Mouse (Mus musculus) myocyte (in vitro differentiated cells): ENCODE measurements at regions not wholly inside any gene's neighbourhood (a gene's known extent, or its start where the extent isn't known, plus 50 kb on each side); places are given as distances from the start of the nearest gene placed in this dataset.

Experiments used
- H3K27me3 ChIP-seq: one replicate; pipeline ENCODE4 v1.6.1; 2011; ENCODE audit not compliant: control insufficient read depth, insufficient read depth, insufficient read length
- H3K36me3 ChIP-seq: one replicate; pipeline ENCODE4 v1.6.1; 2011; ENCODE audit not compliant: control insufficient read depth, insufficient read depth
- H3K4me2 ChIP-seq: one replicate; pipeline ENCODE4 v1.6.1; 2011; ENCODE audit warnings: low read depth, control low read depth
- H3K4me3 ChIP-seq: one replicate; pipeline ENCODE4 v1.5.1; 2011; ENCODE audit warnings: mild to moderate bottlenecking, control low read depth, moderate library complexity
- H3K79me2 ChIP-seq: one replicate; pipeline ENCODE4 v1.6.1; 2011; ENCODE audit not compliant: control insufficient read depth, insufficient read depth
- H3ac ChIP-seq: one replicate; pipeline ENCODE4 v1.6.1; 2011; ENCODE audit not compliant: control insufficient read depth, insufficient read length
- CEBPB ChIP-seq: IDR thresholded peaks from 2 replicates; pipeline ENCODE4 v1.6.1; 2011; ENCODE audit warnings: mild to moderate bottlenecking, moderate library complexity; ENCODE audit not compliant: poor library complexity, insufficient read depth, severe bottlenecking
- E2F4 ChIP-seq: IDR thresholded peaks from one replicate; pipeline ENCODE4 v1.6.1; 2011; ENCODE audit warnings: mild to moderate bottlenecking, control low read depth, moderate library complexity; ENCODE audit not compliant: insufficient read depth
- MAX ChIP-seq: IDR thresholded peaks from one replicate; pipeline ENCODE4 v1.6.1; 2011; ENCODE audit warnings: low read depth, mild to moderate bottlenecking, control low read depth
- MYOD1 ChIP-seq, 3 experiments: IDR thresholded peaks; one replicate each; pipeline ENCODE4 v1.6.1; 2011; ENCODE audit warnings: control low read depth in 2 of 3, low read depth in 2 of 3, mild to moderate bottlenecking in 2 of 3, moderate library complexity in 1 of 3; ENCODE audit not compliant: insufficient read length in 2 of 3, control insufficient read depth in 1 of 3
- MYOG ChIP-seq, 3 experiments: IDR thresholded peaks; one replicate each; pipeline ENCODE4 v1.6.1; 2011; ENCODE audit warnings: control low read depth in 2 of 3, low read depth in 2 of 3, mild to moderate bottlenecking in 2 of 3; ENCODE audit not compliant: insufficient read length in 2 of 3, control insufficient read depth in 1 of 3, insufficient read depth in 1 of 3
- POLR2A ChIP-seq: IDR thresholded peaks from one replicate; pipeline ENCODE4 v1.6.1; 2011; ENCODE audit warnings: low read depth, mild to moderate bottlenecking, control low read depth, moderate library complexity; ENCODE audit not compliant: insufficient read length
- POLR2AphosphoS2 ChIP-seq: IDR thresholded peaks from one replicate; pipeline ENCODE4 v1.6.1; 2011; ENCODE audit warnings: low read depth, control low read depth; ENCODE audit not compliant: insufficient read length
- REST ChIP-seq: IDR thresholded peaks from one replicate; pipeline ENCODE4 v1.6.1; 2011; ENCODE audit warnings: mild to moderate bottlenecking, control low read depth, moderate library complexity; ENCODE audit not compliant: insufficient read depth, insufficient read length
- SRF ChIP-seq: IDR thresholded peaks from one replicate; pipeline ENCODE4 v1.6.1; 2011; ENCODE audit warnings: low read depth; ENCODE audit not compliant: control insufficient read depth, insufficient read length
- TCF12 ChIP-seq: IDR thresholded peaks from one replicate; pipeline ENCODE4 v1.6.1; 2011; ENCODE audit warnings: mild to moderate bottlenecking, control low read depth; ENCODE audit not compliant: poor library complexity, insufficient read depth, severe bottlenecking
- TCF3 ChIP-seq: IDR thresholded peaks from one replicate; pipeline ENCODE4 v1.6.1; 2011; ENCODE audit warnings: low read depth, control low read depth; ENCODE audit not compliant: insufficient read length
- USF1 ChIP-seq: IDR thresholded peaks from one replicate; pipeline ENCODE4 v1.6.1; 2011; ENCODE audit warnings: low read depth, mild to moderate bottlenecking, control low read depth, moderate library complexity

GRCm38 (mm10) chr14:68022925-68023324 is 1271.2 kb downstream of the Synb start:
- no peak for TF ChIP-seq MAX
- no peak for TF ChIP-seq MYOG (IDR thresholded peaks at IDR 0.05; ENCODE audit: control insufficient read depth in 1 of 3, insufficient read depth in 1 of 3, insufficient read length in 2 of 3, low read depth in 2 of 3)
- TF ChIP-seq SRF: no peak
- TF ChIP-seq REST: no peak
- TF ChIP-seq E2F4: no peak
- no peak for TF ChIP-seq TCF3
- no peak for TF ChIP-seq CEBPB
- no peak for TF ChIP-seq USF1
- no peak for TF ChIP-seq TCF12
- no peak for TF ChIP-seq MYOD1 (IDR thresholded peaks at IDR 0.05; ENCODE audit: control insufficient read depth in 1 of 3, insufficient read length in 2 of 3, low read depth in 2 of 3)
- no peak for TF ChIP-seq POLR2AphosphoS2
- TF ChIP-seq POLR2A: no peak
- Histone ChIP-seq H3K4me2 (no peak overlapping the region), H3K27me3 (no peaks in the 10 kb centered on the region)

GRCm38 (mm10) chr14:68021240-68021639 is 1272.9 kb downstream of the Synb start:
- Histone ChIP-seq H3K4me2 (no peak overlapping the region), H3K4me3 (no peak overlapping the region), H3ac (no peak overlapping the region), H3K79me2 (no peaks in the 10 kb centered on the region), H3K36me3 (no peaks in the 10 kb centered on the region), H3K27me3 (no peaks in the 10 kb centered on the region)
- TF ChIP-seq TCF3 (no peak), CEBPB (no peak), POLR2AphosphoS2 (no peak), POLR2A (no peak), MYOD1 (IDR thresholded peaks at IDR 0.05; ENCODE audit: control insufficient read depth in 1 of 3, insufficient read length in 2 of 3, low read depth in 2 of 3) (no peak), E2F4 (no peak), REST (no peak), MAX (no peak), USF1 (no peak), MYOG (IDR thresholded peaks at IDR 0.05; ENCODE audit: control insufficient read depth in 1 of 3, insufficient read depth in 1 of 3, insufficient read length in 2 of 3, low read depth in 2 of 3) (no peak), TCF12 (no peak), SRF (no peak)

More at GRCm38 (mm10) chr14:68022925-68023324, 1271.2 kb downstream of the Synb start:
- no peak overlapping the region for H3K4me3 ChIP-seq
- H3K36me3 ChIP-seq: no peaks in the 10 kb centered on the region
- no peaks in the 10 kb centered on the region for H3K79me2 ChIP-seq
- H3ac ChIP-seq: no peak overlapping the region

GRCm38 (mm10) chr14:68020769-68021168 is 1273.3 kb downstream of the Synb start:
- TF ChIP-seq SRF (no peak), USF1 (no peak), MYOG (IDR thresholded peaks at IDR 0.05; ENCODE audit: control insufficient read depth in 1 of 3, insufficient read depth in 1 of 3, insufficient read length in 2 of 3, low read depth in 2 of 3) (no peak), CEBPB (no peak), TCF12 (no peak), TCF3 (no peak), E2F4 (no peak), REST (no peak)
- Histone ChIP-seq H3K27me3 (no peaks in the 10 kb centered on the region), H3K36me3 (no peaks in the 10 kb centered on the region), H3K4me3 (no peak overlapping the region), H3K4me2 (no peak overlapping the region), H3K79me2 (no peaks in the 10 kb centered on the region), H3ac (no peak overlapping the region)

GRCm38 (mm10) chr14:68018686-68019085 is 1275.4 kb downstream of the Synb start:
- Histone ChIP-seq H3K36me3 (no peaks in the 10 kb centered on the region), H3K79me2 (no peaks in the 10 kb centered on the region), H3K4me2 (no peak overlapping the region), H3K4me3 (no peak overlapping the region), H3K27me3 (no peaks in the 10 kb centered on the region), H3ac (no peak overlapping the region)
- no peak for TF ChIP-seq USF1
- no peak for TF ChIP-seq CEBPB
- TF ChIP-seq SRF: no peak
- TF ChIP-seq TCF12: no peak

- Histone ChIP-seq H3K4me3 (no peak overlapping the region), H3K27me3 (no peaks in the 10 kb centered on the region), H3K36me3 (no peaks in the 10 kb centered on the region), H3ac (no peak overlapping the region), H3K4me2 (no peak overlapping the region), H3K79me2 (no peaks in the 10 kb centered on the region)
- TF ChIP-seq MYOD1 (IDR thresholded peaks at IDR 0.05; ENCODE audit: control insufficient read depth in 1 of 3, insufficient read length in 2 of 3, low read depth in 2 of 3) (no peak), POLR2A (no peak), CEBPB (no peak), MYOG (IDR thresholded peaks at IDR 0.05; ENCODE audit: control insufficient read depth in 1 of 3, insufficient read depth in 1 of 3, insufficient read length in 2 of 3, low read depth in 2 of 3) (no peak), USF1 (no peak), TCF12 (no peak), REST (no peak), SRF (no peak), E2F4 (no peak), TCF3 (no peak), MAX (no peak), POLR2AphosphoS2 (no peak)
These were observed 1297.2 kb downstream of the Synb start for GRCm38 (mm10) chr14:67996790-67997417.
